Mouse (Mus musculus) c-Kit-positive CD71-positive TER-119-negative erythroid progenitor cells, embryonic 14.5 days (primary cell): ENCODE data around the gene Sema5a.

Source experiments
- DNase-seq: peaks from one replicate; pipeline ENCODE4 v3.0.0-alpha.2; 2013; ENCODE audit warnings: low read depth

Sema5a gene

DNA sequence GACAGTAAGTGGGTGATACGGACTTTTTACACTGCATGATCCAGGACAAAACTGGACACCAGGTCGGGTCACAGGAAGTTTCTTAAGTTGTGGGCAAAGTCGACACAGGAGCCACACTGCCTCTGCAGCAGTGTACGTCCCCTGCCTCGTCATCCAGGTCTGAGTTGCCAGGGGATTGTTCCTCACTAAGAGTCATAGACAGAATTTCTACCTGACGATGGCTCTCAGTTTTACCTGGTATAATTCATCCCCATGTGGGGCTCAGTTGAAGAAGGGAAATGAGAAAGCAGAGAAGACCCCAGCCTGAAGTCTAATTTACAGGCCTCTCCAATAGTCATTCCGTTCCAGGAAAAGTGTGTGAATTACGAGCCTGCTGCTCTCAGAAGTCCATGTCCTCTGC lies 66.2 kb downstream of the Sema5a start:
- no peak for DNase-seq

DNA sequence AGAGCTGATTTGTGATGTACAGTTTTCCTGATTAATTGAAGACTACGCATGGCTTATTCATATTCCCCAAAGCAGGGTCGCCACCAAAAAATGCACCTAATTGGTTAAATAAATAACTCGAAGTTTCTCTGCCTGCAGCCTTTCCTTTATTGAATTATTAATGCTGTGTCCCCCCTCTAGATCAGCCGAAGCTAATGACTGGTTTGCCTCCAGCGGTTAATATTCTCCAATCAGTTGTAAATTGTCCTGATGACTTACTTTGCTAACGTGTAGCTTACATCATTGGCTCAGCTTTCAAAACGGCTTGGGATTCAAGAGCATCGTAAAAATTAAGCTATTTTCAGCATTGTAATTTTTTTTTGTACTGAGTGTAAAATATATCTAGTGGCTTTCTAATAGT lies 66.7 kb downstream of the Sema5a start:
- no peak for DNase-seq

DNA sequence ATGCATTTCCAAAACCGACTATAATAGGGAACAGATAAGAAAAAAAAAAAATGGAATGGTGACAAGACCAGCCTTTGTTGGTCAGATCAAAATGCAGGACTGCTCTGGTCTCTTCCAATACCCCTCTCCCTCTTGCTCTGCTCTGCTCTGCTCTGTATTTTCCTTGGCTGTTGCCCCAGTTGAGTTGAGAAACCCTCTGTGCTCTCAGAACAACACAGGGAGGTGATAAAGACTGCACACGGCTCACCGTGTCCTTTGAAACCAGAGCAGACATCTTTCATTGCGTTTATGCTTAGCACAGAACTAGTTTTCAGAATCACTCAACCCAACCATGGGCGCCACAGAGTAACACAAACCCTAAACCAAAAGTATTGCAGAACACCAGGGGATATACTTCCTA lies 72.5 kb downstream of the Sema5a start:
- no peak for DNase-seq

DNA sequence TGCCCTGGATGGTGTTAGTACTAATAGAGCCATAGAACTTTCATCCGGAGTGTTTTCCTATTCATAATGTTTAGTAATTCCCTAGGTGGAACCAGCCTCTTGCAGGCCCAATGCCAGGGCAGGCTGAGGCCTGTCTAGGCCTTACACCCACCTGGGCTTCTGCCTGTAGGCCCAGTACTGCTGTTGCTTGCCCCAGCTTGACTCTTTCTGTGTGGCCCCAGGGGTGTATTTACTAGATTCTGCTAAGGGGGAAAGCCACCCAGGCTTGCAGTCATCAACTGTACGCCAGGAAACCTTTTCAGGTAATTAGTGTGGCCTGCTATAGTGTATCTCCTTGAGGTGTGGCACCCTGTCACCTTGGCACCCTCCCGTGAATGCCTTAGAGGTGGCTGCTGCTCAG lies 76.1 kb downstream of the Sema5a start:
- DNase-seq: no peak

DNA sequence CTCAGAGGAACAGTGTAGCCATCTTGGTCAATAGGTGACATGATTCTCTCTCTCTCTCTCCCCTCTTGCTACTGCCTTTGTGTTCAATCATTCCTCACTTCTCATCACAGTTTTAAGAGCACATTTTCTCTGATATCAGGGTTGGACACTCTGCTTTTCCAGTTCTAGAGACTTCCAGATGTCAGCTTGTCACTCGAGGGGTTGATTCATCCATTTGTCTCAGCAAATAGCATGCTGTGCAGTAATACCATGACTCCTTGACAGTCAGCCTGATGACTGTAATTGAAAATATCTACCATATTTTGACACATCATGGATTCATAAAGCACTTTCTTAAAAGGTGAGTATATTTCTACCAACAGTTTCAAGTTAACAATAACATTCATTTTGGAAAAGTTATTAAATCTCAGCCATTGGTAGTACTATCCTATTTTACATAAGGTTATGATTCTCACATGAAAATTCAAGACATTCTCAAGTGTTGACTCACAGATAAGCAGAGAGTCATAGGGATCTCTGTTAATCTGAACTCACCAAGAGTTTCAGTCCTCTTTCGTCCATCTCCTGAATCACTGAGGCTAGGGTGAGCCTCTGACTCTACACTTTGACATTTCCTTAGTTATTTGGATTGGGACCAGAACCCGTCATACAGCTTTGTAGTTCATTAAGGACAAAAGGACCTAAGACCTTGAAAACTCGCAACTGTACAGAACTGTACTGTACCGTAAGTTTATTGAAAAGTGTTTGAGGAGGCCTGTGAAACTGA lies 78.0 kb downstream of the Sema5a start:
- DNase-seq: no peak

DNA sequence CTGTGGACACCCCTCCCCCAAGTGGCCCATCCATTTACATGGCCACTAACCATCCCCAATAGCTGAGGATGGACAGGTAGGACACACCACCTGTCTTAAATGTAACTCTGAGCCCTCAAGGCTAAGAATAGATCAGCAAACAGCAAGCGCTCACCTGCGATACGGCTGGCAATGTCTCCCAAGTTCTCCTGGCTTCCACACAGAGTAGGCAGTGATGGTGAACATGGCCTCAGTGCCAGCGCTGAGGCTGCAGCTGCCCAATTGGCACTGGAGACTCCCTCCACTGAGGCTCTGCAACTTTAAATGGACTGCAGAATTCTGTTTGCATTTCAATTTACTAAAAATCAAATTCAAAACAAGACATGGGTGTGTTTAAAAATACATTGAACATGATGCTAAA lies 78.6 kb downstream of the Sema5a start:
- no peak for DNase-seq

DNA sequence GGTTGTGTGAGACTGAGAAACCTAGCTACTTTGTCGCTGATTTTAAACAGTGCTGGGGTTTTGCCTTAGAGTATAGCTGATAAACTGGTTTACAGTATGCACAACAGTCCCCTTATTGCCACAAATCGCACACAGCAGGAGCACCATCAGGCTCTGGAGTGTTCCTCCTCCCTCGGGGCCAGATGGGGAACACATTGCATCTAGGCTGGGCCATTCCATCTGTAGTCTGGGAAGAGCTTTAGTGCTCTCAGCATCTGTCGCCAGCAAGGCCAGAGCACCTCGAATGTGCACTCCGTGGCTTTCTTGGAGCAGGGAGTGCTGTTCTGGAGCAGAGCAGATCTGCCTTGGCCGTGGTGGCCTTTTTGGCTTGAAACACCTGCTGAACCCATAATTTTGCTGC lies 79.5 kb downstream of the Sema5a start:
- no peak for DNase-seq

DNA sequence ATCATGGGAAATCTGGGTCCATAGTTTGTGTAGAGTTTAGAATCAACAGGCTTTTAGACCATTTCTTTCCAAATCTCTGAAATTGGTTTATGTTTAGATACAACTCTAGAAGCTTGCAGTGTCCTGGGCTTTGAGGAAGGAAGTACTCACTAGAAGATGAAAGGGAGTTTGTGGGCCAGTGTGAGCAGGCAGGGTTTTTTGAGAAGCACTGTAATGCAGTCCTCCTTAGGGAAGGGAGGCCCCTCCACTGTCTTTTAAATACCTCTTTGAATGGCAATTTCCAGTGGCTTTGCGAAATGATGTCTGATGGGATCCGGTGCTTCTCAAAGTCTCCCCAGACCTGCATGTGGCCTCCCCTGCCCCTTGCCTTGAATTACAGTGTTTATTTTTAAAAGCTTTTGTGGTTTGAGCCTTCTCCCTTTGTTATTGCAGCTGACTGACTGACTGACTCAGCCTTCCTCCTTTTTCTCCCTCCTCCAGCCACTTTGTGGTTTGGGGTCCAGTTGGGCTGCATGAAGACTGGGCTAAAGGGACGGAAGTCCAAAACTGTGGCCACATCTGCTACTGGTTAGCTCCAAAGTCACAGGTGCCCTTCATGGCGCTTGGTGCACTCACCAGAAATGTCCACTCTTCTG lies 83.9 kb downstream of the Sema5a start:
- no peak for DNase-seq

DNA sequence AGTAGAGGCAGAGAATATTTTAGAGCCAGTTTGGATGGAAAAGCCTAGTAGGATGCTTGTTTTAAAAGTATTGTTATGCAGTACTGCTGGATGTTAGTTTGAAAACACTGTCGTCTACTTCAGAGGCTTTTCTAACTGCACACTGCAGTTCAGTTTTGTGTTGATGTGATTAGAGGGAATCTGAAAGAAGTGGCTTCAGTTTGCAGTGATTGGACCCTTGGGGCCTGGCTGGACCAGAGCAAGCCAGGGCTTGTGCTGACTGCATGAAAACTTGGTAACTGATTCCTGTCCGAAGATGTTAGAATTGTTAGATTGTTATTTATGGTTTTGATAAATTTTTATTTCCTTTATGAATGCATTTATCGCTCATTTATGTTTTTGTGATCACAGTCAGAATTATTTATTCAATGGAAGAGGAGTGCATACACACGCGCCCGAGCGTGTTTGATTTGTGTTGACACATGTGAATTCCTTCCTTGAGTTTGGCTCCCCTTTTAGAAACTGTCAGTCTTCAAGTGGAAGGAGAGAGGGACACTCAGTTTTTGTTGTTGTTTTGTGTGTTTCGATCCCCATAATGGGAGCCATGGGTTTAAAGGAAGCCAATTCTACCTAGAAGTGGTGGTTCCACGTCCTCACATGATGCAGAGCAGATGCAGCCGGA lies 85.2 kb downstream of the Sema5a start:
- DNase-seq: no peak

DNA sequence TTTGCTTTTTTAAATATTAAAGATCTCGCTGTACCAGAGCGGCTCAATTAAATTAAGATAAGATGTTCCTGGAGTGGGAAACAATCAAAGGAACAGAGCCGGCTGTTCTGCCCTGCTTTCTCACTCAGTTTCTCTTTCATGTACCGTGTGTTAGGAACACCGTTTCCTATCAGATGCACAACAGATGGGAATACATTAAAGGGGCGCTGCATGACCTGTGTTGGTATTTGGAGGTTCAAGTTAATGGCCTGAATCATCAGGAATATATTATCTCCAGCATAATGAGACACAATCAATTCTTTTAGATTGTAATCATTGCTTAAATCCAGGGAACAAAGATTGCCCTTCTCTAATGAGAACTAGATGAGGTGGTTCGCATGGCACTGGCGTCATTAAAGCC lies 85.8 kb downstream of the Sema5a start:
- no peak for DNase-seq

DNA sequence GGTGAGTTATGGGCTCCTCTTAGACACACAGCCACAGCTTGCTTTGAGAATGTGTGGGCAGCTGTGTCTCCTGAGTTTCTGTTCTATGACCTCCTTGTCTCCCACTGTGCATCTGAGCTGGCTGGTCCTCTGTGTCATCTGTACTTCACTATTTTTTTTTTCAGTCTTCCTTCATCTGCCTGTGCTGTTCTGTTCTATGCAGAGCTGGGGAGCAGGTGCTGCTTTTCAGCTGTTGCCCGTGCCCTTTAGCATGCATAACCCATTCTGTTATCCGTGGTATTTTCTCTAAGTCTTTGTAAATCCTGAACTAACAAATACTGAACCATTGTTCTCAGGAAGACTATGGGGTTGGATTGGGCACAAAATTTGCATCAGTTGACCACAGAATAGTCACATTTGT lies 86.4 kb downstream of the Sema5a start:
- no peak for DNase-seq

DNA sequence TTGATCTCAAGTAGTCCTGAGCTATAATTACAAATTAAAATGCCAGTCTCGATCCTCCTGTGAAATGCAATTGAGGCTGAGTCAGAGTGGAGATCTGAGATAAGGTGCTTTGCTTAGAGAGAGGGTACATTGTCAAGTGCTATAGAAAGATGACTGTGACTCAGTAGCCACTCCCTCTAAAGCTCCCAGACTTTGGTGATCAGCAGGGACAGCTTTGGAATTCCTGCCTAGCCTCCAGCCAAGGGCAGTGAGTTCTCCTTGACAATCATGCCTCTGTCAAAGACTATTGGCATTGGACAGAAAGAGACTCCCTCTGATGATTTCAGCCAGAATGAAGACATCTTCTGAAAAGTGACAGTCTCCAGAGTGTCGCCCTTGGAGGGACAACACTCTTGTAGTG lies 88.8 kb downstream of the Sema5a start:
- no peak for DNase-seq

DNA sequence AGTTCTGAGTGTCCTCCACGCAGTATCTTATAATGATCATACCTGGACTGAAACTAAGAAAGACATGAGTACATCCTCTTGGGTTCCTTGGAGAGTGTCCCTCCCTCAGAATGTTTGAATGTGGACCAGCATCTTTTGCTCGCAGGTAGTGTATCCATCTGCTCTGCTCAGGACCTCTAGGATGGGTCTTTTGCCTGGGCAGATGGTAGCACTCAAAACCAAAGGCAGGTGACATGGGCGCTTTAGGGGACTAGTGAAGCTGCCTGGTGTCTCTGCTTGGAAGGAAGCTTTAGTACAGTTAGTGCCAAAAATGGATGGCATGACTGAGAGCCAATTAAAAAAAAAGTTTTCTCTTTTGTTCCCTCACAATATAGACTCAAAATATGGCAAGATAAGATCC lies 93.2 kb downstream of the Sema5a start:
- no peak for DNase-seq

DNA sequence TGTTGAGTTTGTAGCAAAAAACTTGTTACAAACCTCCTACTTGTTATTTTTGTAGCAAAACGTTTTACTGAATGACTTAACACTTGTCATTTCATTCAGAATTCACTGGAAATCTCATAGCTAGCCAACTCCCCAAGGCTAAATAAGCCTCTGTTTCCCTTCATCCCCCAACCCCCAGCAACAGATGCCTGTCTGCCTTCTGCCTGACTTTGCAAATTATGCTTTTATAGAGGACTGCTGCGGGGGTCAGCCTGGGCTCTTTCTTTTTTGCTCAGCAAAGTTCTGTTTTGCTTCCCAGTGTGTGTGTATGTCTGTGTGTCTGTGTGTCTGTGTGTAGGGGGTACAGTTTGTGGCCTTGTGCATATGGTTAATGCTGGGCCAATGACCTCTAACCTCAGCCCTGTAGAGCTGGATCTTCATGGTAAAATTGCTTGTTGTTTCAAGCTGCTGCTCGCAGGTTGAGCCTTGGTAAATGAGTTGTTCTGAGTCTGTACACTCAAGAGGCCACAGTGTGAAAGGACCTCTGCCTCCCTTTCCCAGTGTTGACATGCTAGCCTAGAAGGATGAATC lies 94.2 kb downstream of the Sema5a start:
- DNase-seq: no peak

DNA sequence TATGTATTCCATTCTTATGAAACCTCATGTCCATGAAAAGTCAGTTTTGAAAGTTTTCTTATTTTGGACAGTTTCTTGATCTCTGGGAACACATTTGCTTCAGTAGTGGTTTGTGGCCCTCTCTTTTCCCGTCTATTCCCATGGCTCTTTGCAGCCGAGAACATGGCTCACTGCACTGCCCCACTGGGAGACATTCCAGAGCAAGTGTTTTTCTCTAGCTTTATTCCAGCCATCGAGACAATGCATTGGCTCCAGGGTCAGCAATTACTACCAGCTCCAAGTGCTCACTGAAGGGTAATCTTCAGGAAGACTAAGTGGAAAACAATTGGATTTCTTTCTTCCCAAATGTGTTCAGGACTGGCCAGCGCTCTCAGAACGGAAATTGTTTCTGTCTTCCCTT lies 94.8 kb downstream of the Sema5a start:
- DNase-seq: no peak

DNA sequence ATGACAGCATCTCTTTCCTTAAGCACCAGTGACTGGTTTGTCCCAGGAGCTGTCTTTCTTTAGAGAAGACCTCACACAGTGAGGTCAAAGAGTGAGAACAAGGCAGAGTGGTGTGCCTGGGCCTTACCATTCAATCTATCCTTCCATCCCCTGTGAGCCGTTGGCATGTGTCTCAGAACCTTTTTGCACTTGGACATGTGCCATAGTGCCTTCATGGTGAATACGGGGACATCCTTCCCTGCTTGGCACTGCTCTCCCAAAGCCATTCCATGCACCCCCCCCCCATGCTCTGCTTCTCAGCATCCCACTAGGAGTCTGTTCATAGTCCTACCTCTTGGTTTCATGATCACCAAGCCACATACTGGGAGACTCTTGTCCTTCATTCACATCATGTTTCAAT lies 96.8 kb downstream of the Sema5a start:
- DNase-seq: no peak

DNA sequence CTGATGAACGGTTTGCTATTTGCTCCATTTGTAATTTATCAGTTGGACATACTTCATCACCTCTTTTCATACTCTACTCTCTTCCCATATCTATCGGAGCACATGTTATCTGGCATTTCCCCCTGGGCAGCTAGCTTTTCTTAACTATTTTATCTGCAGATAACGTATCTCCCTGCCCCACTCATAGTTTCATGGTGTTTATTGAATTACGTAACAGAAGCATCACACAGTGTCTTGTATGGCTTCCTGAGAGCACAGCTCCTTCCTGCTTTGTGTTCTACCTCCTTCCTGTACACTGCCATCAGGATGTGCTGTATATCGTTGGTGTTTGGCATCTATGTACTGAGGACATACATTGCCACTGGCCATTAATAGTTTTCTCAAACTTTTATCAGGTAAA lies 98.9 kb downstream of the Sema5a start:
- no peak for DNase-seq

DNA sequence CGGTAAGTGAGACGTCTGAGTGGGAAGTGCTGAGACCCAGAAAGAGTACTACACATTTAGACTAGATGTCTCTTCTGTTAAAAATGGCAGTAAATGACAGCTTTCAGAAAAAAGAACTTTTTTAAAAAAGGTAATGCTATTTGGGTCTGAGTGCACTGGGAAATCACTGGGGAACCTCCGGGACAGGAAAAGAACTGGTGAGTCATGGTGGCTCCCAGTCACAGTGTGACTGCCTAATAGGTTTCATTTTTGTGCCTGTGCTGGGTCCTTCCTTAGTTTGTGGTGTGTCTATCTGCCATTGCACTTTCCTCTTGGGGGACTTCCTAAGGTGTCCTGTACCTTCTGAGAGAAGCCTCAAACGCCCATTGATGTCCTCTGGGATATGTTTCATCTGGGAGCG lies 102.7 kb downstream of the Sema5a start:
- DNase-seq: no peak

DNA sequence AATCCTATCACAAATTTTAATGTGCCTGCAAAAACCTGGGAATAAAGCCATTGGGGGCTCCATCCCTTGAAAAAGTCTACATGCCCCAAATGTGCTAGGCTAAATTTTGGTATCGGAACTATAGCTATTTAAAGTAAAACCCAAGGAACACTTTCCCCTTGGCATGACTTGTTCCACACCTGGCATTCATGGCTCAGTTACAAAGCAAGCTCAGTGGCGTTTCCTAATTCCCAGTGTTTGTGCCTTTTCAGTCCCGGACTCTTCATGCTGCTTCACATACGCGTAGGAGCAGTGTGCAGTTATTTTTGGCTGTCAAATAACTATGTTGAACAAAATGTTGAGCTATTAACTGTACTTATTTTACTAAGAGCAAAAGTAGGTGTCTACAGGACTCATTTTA lies 104.7 kb downstream of the Sema5a start:
- no peak for DNase-seq

DNA sequence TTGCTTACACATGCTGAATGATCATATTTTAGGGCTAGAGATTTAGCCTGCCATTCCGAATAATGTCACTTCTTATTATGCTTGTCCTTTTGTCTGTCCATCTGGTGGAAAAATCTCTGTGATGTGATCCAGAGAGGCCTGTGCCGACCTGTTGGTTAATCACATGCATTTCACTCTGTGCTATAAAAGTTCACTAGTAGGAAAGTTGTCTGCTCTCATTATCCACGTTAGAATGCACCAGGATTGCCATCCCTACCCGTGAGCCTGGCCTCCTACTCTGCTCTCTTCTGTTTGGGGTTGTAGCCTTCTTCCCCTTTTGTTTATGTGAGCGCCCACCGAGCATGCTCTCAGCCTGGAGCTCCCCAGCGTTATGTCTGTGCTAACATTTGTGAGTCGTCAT lies 108.4 kb downstream of the Sema5a start:
- no peak for DNase-seq

DNA sequence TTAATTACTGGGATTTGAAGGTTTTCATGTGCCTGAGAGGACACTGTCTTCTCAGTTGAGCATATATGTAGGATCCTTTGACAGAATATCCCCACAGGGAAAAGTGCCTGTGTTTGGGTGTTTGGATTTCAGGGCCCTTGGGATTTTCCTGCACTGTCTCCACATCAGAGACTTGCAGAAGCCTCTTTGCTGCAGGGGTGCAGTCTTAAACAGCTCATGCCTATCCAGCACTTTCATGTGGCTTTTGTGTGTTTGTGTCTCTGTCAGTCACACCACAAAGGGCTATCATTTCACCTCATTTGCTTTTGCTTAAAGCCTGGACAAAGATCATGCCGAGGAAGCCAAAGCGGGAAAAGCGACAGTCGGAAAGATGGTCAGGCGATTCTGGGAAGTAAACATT lies 108.9 kb downstream of the Sema5a start:
- DNase-seq: no peak

DNA sequence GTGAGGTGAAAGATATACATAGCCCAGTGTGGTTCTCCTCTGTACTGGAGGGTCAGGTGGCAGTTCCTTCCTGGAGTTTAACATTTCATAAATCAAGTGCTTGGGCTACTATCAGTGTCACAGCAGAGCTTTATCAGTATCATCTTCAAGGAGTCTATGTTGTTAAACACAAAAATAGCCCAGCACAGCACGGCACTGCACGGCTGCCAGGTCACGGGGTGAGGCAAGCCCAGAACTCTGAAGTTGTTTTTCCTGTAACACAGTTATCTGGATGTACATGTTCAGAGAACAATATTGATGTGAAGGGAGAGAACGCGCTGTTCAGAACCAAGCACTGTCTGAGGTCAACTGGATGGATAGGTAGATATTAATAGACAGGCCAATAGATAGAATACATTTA lies 112.2 kb downstream of the Sema5a start:
- no peak for DNase-seq

DNA sequence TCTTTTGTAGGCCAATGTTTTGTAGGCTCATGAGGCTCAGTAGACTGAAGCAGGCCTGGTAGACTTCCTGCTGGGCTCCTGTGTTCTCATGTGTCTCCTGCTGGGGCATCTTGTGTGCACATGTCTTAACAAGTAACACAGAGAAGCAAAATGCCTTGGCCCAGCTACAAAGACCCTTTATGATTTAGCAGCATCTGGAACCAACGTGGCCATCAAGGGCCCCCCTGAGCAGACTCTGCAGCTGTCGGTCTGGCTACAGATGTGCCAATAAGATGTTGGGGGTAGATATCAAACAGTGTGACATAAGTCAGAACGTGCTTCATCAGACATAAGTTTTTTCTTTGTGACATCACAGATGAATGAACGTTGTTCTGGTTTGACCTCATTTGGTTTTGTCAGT lies 123.2 kb downstream of the Sema5a start:
- DNase-seq: no peak
